Mouse (Mus musculus): ENCODE measurements around the gene Vsx1. TPM values are rescaled to one million over a fixed set of nuclear protein-coding genes. Genes with fewer than 3 reads are reported as not detected.

Vsx1 gene
- polyA plus RNA-seq, 1 experiment from 2014 or later = not detected

- no peak for ATAC-seq (ENCODE audit: low FRiP score, low TSS enrichment)
- H3K4me2 ChIP-seq (replicated peaks; ENCODE audit: low read depth, low read length) = no peak overlapping the region
- H3K4me1 ChIP-seq (ENCODE audit: control insufficient read depth, insufficient read depth, low read length) = no peaks in the 10 kb centered on the region
- H3K36me3 ChIP-seq (ENCODE audit: control insufficient read depth, insufficient read depth, low read length) = no peaks in the 10 kb centered on the region
- no peak overlapping the region for H3K9ac ChIP-seq (ENCODE audit: low read depth, low read length)
- 92% methylated on average over 1 of the region's 1 CpGs for WGBS
- no peak overlapping the region for H3K4me3 ChIP-seq (ENCODE audit: low read length)
- H3K27me3 ChIP-seq (ENCODE audit: control insufficient read depth, insufficient read depth, low read length) = no peaks in the 10 kb centered on the region
- no peak overlapping the region for H3K27ac ChIP-seq (ENCODE audit: low read depth, low read length)
- H3K9me3 ChIP-seq (ENCODE audit: control insufficient read depth, low read length) = no peaks in the 10 kb centered on the region
Measured at GRCm38 (mm10) chr2:150643166-150643565, 46.0 kb downstream of the Vsx1 start.

DNA sequence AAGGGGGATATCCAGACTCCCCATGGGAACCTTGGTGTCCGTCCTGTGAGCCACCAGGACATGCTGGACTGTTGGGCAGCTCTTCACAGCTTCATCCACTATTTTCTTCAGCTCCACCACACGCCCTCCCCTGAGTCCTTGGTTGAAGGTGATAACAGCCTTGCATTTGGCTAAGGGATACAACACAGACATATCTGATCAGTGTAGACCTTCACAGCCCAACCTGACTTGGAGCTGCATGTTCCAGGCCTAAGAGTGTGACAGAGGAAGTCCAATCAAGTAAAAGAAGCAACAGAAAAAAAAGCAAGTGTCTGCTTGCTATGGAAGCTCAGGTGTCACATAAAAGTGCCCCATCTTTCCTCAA is 50.8 kb downstream of the Vsx1 start:
- Histone ChIP-seq H3K36me3 (ENCODE audit: control insufficient read depth, insufficient read depth, low read length) (no peaks in the 10 kb centered on the region), H3K4me1 (ENCODE audit: control insufficient read depth, insufficient read depth, low read length) (no peaks in the 10 kb centered on the region), H3K4me3 (ENCODE audit: low read length) (no peak overlapping the region), H3K9ac (ENCODE audit: low read depth, low read length) (no peak overlapping the region), H3K27me3 (ENCODE audit: control insufficient read depth, insufficient read depth, low read length) (no peaks in the 10 kb centered on the region), H3K9me3 (ENCODE audit: control insufficient read depth, low read length) (no peaks in the 10 kb centered on the region), H3K4me2 (replicated peaks; ENCODE audit: low read depth, low read length) (no peak overlapping the region), H3K27ac (ENCODE audit: low read depth, low read length) (no peak overlapping the region)
- no peak for ATAC-seq (ENCODE audit: low FRiP score, low TSS enrichment)
- 47% methylated on average over 2 of the region's 2 CpGs for WGBS

DNA sequence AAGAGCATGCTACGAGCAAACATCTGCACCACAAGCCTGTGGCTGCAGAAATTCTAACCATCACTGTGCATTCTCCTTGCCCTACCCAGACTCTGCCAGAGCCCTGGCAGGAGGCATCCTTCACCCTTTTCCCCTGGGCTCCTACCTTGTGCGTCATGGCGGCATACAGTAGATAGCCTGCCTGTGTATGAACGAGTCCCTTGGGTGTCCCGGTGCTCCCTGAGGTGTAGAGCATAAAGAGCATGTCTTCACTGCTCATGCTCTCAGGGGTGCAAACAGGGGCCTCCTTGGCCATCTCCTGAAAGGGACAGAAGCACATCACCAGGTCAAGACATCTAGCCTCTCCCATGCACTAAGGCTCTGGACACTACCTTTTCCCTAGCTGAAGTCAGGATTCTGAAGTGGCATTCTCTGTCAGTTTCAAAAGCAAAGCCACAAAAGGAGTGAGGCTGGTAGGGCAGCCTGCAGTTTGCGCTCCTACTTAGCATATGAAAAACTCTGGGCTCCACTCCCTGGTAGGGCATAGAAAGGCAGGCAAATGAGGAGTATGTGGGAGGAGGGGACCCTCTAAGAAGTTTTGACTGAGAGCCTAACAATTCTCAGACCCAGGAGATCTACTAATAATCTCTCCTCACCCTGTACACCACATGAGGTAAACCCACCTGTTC is 51.3 kb downstream of the Vsx1 start:
- WGBS = 69% methylated on average over 6 of the region's 6 CpGs
- H3K9ac ChIP-seq (ENCODE audit: low read depth, low read length) = no peak overlapping the region
- H3K27me3 ChIP-seq (ENCODE audit: control insufficient read depth, insufficient read depth, low read length) = no peaks in the 10 kb centered on the region
- no peak overlapping the region for H3K4me3 ChIP-seq (ENCODE audit: low read length)
- no peak for ATAC-seq (ENCODE audit: low FRiP score, low TSS enrichment)
- no peaks in the 10 kb centered on the region for H3K4me1 ChIP-seq (ENCODE audit: control insufficient read depth, insufficient read depth, low read length)
- H3K9me3 ChIP-seq (ENCODE audit: control insufficient read depth, low read length) = no peaks in the 10 kb centered on the region
- no peak overlapping the region for H3K4me2 ChIP-seq (replicated peaks; ENCODE audit: low read depth, low read length)
- no peaks in the 10 kb centered on the region for H3K36me3 ChIP-seq (ENCODE audit: control insufficient read depth, insufficient read depth, low read length)
- H3K27ac ChIP-seq (ENCODE audit: low read depth, low read length) = no peak overlapping the region

- ATAC-seq (ENCODE audit: low FRiP score, low TSS enrichment) = no peak
- 84% methylated on average over 3 of the region's 3 CpGs for WGBS
- H3K4me1 ChIP-seq (ENCODE audit: control insufficient read depth, insufficient read depth, low read length) = no peaks in the 10 kb centered on the region
- no peak overlapping the region for H3K9ac ChIP-seq (ENCODE audit: low read depth, low read length)
- no peaks in the 10 kb centered on the region for H3K9me3 ChIP-seq (ENCODE audit: control insufficient read depth, low read length)
- no peak overlapping the region for H3K4me2 ChIP-seq (replicated peaks; ENCODE audit: low read depth, low read length)
- H3K27ac ChIP-seq (ENCODE audit: low read depth, low read length) = no peak overlapping the region
- H3K27me3 ChIP-seq (ENCODE audit: control insufficient read depth, insufficient read depth, low read length) = no peaks in the 10 kb centered on the region
- H3K4me3 ChIP-seq (ENCODE audit: low read length) = no peak overlapping the region
- no peaks in the 10 kb centered on the region for H3K36me3 ChIP-seq (ENCODE audit: control insufficient read depth, insufficient read depth, low read length)
Measured at GRCm38 (mm10) chr2:150635877-150636446, 53.2 kb downstream of the Vsx1 start.

Other genes with a start within 250 kb of the Vsx1 start
- gene Zfp442, start 237.9 kb downstream of the Vsx1 start, polyA plus RNA-seq (2014; fragmentation: Nextera tagmentation; extraction: Ambion mirVana) = 12.3 and 12.4 TPM in 2 replicates
- 0.19 and 0.27 TPM in 2 replicates for gene Zfp345, start 204.3 kb downstream of the Vsx1 start, polyA plus RNA-seq (2014; fragmentation: Nextera tagmentation; extraction: Ambion mirVana)
- 0.22 TPM in 1 of 2 replicates, not detected in the other for gene Cst7, start 118.9 kb downstream of the Vsx1 start, polyA plus RNA-seq (2014; fragmentation: Nextera tagmentation; extraction: Ambion mirVana)
- gene Apmap, start 80.8 kb downstream of the Vsx1 start, polyA plus RNA-seq (2014; fragmentation: Nextera tagmentation; extraction: Ambion mirVana) = 31.9 and 41.3 TPM in 2 replicates
- gene Acss1, start 20.9 kb downstream of the Vsx1 start, polyA plus RNA-seq (2014; fragmentation: Nextera tagmentation; extraction: Ambion mirVana) = 2.3 and 5.6 TPM in 2 replicates
- gene Entpd6, start 59.7 kb upstream of the Vsx1 start, polyA plus RNA-seq (2014; fragmentation: Nextera tagmentation; extraction: Ambion mirVana) = 17.5 and 27.9 TPM in 2 replicates
- gene Pygb, start 97.4 kb upstream of the Vsx1 start, polyA plus RNA-seq (2014; fragmentation: Nextera tagmentation; extraction: Ambion mirVana) = 35.3 and 57.8 TPM in 2 replicates
- gene Abhd12, start 215.4 kb upstream of the Vsx1 start, polyA plus RNA-seq (2014; fragmentation: Nextera tagmentation; extraction: Ambion mirVana) = 46.7 and 72.0 TPM in 2 replicates
- gene Gins1, start 216.0 kb upstream of the Vsx1 start, polyA plus RNA-seq (2014; fragmentation: Nextera tagmentation; extraction: Ambion mirVana) = 62.8 and 77.8 TPM in 2 replicates

Data from kidney, embryonic 14.5 days (tissue).